Mouse (Mus musculus) liver, embryonic 14.5 days (tissue): ENCODE results near the gene Homer2. TPM values are rescaled to one million over a fixed set of nuclear protein-coding genes. Genes with fewer than 3 reads are reported as not detected.

Experiments
- ATAC-seq: fragments of 200-750 bp; cut with Nextera tagmentation; 2 replicates; pipeline ENCODE4 v1.8.0; 2017; ENCODE audit warnings: moderate number of reproducible peaks, mild to moderate bottlenecking, moderate library complexity; ENCODE audit not compliant: insufficient read depth
- DNase-seq, 3 experiments: peaks; one replicate each; pipeline ENCODE4 v3.0.0-alpha.2; 2012 to 2013; ENCODE audit warnings: low read depth in 3 of 3, low spot score in 3 of 3
- H3K27ac ChIP-seq: fragments of 300-500 bp; sonication (generic); 2 replicates; pipeline ENCODE4 v1.5.1; 2014; ENCODE audit warnings: moderate library complexity, mild to moderate bottlenecking, control low read depth, inconsistent platforms
- H3K27me3 ChIP-seq: fragments of 300-500 bp; sonication (generic); 2 replicates; pipeline ENCODE4 v1.6.1; 2014; ENCODE audit warnings: mild to moderate bottlenecking, low read length, moderate library complexity; ENCODE audit not compliant: control insufficient read depth, insufficient read depth
- H3K36me3 ChIP-seq: fragments of 300-500 bp; sonication (generic); replicated peaks from 2 replicates; pipeline ENCODE4 v1.6.1; 2014; ENCODE audit warnings: low read depth; ENCODE audit not compliant: control insufficient read depth, insufficient read depth
- H3K4me1 ChIP-seq, 2 experiments: fragments of 200-500 bp in 1 of 2; fragments of 300-500 bp in 1 of 2; sonication (generic) in 1 of 2; replicated peaks; 2 replicates each; pipeline ENCODE4 v1.6.1; 2012 to 2014; ENCODE audit warnings: antibody characterized with exemption in 1 of 2, inconsistent platforms in 1 of 2, low read length in 1 of 2; ENCODE audit not compliant: control insufficient read depth in 2 of 2, insufficient read depth in 2 of 2
- H3K4me2 ChIP-seq: fragments of 300-500 bp; sonication (generic); 2 replicates; pipeline ENCODE4 v1.6.1; 2014; ENCODE audit warnings: low read depth, mild to moderate bottlenecking, control low read depth, moderate library complexity
- H3K4me3 ChIP-seq, 2 experiments: fragments of 200-500 bp in 1 of 2; fragments of 300-500 bp in 1 of 2; sonication (generic) in 1 of 2; 2 replicates each; pipeline ENCODE4 v1.5.1; 2012 to 2014; ENCODE audit warnings: low read depth in 2 of 2, low read length in 2 of 2, mild to moderate bottlenecking in 2 of 2, control low read depth in 1 of 2, inconsistent platforms in 1 of 2, moderate library complexity in 1 of 2; ENCODE audit not compliant: insufficient read depth in 1 of 2
- H3K9ac ChIP-seq: fragments of 300-500 bp; sonication (generic); replicated peaks from 2 replicates; pipeline ENCODE4 v1.6.1; 2014; ENCODE audit warnings: mild to moderate bottlenecking, control low read depth, moderate library complexity
- H3K9me3 ChIP-seq: fragments of 300-500 bp; sonication (generic); 2 replicates; pipeline ENCODE4 v1.6.1; 2016; ENCODE audit warnings: low read length, mixed read lengths; ENCODE audit not compliant: control insufficient read depth
- CTCF ChIP-seq: IDR thresholded peaks from 2 replicates; pipeline ENCODE4 v1.5.1; 2016; ENCODE audit warnings: antibody characterized with exemption, low read depth, control low read depth
- EP300 ChIP-seq: IDR thresholded peaks from 2 replicates; pipeline ENCODE4 v1.6.1; 2016; ENCODE audit warnings: antibody characterized with exemption, low read depth
- WGBS: fragments of 180-500 bp; shearing (Covaris S2); extraction: QIAGEN DNeasy Blood & Tissue Kit; methylation state at CpG from one replicate; pipeline ENCODE4 v1.1.7; 2014; ENCODE audit not compliant: insufficient replicate concordance; 5-methylcytosine and 5-hydroxymethylcytosine counted together
- polyA plus RNA-seq, 2 experiments: library from polyadenylated mRNA; depleted of rRNA in 1 of 2; stranded (reverse) in 1 of 2; unstranded in 1 of 2; fragments of >200 nt; fragmentation: Nextera tagmentation in 1 of 2; extraction: Ambion mirVana in 1 of 2; gene quantifications; 2 replicates each; pipeline versions ENCODE4 v1.2.1 to v1.2.3; 2012 to 2014

Homer2 gene
- 1.4 and 2.6 TPM in 2 replicates for polyA plus RNA-seq (2012; rRNA removed)
- polyA plus RNA-seq (2014; fragmentation: Nextera tagmentation; extraction: Ambion mirVana): 2.8 and 2.9 TPM in 2 replicates

DNA sequence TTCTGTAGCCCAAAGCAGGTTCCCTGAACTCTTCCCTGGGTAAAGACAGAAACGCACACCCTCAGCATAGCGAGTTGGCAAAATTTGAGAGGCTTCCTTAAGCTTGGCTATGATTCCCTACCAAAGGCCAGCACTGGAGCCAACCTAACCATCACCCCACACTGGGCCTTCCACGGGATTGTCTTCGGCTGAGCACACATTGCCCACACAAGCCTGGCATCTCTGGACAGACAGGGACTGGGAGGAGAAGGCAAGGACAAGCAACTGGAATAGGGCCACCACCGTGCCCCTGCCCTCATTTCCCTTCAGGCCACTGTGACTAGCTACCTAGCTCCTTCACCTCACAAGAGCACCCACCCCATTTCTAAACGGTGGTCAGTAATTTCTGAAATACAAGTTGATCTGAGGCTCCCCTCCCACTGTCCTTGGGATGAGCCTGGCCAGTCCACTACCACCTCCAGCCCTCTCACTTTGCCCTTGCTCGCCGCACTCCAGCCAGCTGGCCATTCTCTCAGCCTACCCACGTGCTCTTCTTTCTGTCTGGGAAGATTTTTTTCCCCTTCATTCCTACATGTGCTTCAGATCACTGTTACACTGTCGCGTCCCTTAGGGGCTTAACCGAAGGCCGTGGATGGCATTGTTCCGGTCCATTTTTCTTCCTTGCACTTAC is at the start of gene Homer2:
Gene Homer2 (minus strand): TSS at position 57 of the 670 bp plus-strand sequence.
- H3K4me1 ChIP-seq: peaks cover 0 to 2% of the 10 kb centered on the region in 2 experiments; a peak in 1 of 4 replicates
- H3K9me3 ChIP-seq: no peaks in the 10 kb centered on the region
- WGBS: 72% methylated on average over 14 of the region's 14 CpGs
- no peak for ATAC-seq
- TF ChIP-seq CTCF (no peak), EP300 (no peak)
- H3K27ac ChIP-seq: no peak within 1 kb of the TSS
- H3K4me2 ChIP-seq: peak within 1 kb of the TSS; percentile 73
- peaks cover 48% of the 10 kb centered on the region for H3K27me3 ChIP-seq
- no peak for DNase-seq
- H3K9ac ChIP-seq: peak within 1 kb of the TSS; percentile 47
- no peaks in the 10 kb centered on the region for H3K36me3 ChIP-seq
- peak within 1 kb of the TSS; percentile 61 to 63 for H3K4me3 ChIP-seq

DNA sequence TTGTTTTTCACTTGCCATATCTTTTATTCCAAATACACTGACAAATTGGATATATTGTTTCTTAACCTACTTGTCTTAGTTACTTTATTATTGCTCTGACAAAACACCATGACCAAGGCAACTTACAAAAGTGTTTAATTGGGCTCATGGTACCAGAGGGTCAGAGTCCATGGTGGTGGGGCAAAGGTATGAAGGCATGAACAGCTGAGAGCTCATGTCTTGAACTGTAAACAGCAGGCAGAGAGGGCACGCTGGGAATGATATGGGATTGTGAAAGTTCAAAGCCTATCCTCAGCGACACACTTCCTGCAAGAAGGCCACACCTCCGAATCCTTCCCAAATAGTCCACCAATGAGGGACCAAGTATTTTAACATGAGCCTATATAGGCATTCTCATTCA is 40.6 kb upstream of the Homer2 start:
- H3K4me1 ChIP-seq: no peaks in the 10 kb centered on the region
- no peaks in the 10 kb centered on the region for H3K27me3 ChIP-seq
- H3K4me3 ChIP-seq: no peak overlapping the region
- H3K36me3 ChIP-seq: no peaks in the 10 kb centered on the region
- TF ChIP-seq EP300 (no peak), CTCF (no peak)
- no peak overlapping the region for H3K9ac ChIP-seq
- ATAC-seq: no peak
- WGBS: 57% methylated on average over 3 of the region's 3 CpGs
- no peak overlapping the region for H3K27ac ChIP-seq
- DNase-seq: no peak
- no peaks in the 10 kb centered on the region for H3K9me3 ChIP-seq
- no peak overlapping the region for H3K4me2 ChIP-seq

DNA sequence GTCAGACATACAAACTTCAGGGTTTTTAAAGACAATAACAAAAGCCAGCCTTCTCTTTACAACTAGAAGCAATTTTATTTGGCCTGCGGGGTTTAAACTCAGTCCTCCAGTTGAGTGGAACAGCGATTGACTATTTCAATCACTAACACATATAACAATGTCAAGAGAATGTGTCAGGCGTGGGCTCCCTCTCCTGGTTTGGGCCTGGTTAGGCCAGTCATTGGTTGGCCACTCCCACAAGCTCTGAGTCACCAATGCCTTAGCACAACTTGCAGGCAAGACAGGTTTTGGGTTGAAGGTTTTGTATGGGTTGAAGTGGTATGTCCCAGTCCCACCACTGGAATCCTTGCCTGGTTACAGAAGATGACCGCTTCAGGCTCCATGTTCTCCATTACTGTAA is 36.8 kb upstream of the Homer2 start:
- H3K27ac ChIP-seq: no peak overlapping the region
- H3K4me3 ChIP-seq: no peak overlapping the region
- peaks cover 0 to 6% of the 10 kb centered on the region in 2 experiments; a peak in 1 of 4 replicates for H3K4me1 ChIP-seq
- TF ChIP-seq EP300 (no peak), CTCF (peak; percentile 66)
- no peaks in the 10 kb centered on the region for H3K9me3 ChIP-seq
- no peaks in the 10 kb centered on the region for H3K36me3 ChIP-seq
- DNase-seq (peak in 2 of 3 experiments; percentile 6 to 37), ATAC-seq (no peak)
- 60% methylated on average over 4 of the region's 4 CpGs for WGBS
- H3K27me3 ChIP-seq: no peaks in the 10 kb centered on the region
- H3K4me2 ChIP-seq: no peak overlapping the region
- no peak overlapping the region for H3K9ac ChIP-seq

DNA sequence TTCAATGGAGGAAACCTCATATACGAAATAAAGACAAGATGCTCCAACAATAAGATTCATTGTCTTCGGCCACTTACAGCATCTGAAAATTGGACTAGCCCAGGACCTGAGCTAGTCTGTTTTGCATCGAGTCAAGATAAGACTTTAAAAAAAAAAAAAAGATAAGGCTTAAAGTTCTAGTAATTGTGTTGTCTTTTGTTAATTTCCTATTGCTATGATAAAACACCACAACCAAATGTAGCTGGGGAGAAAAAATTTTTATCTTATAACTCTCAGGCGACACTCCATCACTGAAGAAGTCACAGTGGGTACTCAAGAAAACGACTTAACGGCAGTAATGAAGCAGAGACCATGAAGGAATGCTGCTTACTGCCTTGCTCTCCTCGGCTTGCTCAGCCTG is 32.7 kb upstream of the Homer2 start:
- Histone ChIP-seq H3K27me3 (no peaks in the 10 kb centered on the region), H3K4me2 (no peak overlapping the region; the same call in 1 of the 2 replicates), H3K36me3 (no peaks in the 10 kb centered on the region), H3K9me3 (no peaks in the 10 kb centered on the region), H3K27ac (no peak overlapping the region), H3K4me3 (no peak overlapping the region), H3K9ac (no peak overlapping the region), H3K4me1 (peaks cover 0 to 9% of the 10 kb centered on the region in 2 experiments; a peak in 1 of 4 replicates)
- TF ChIP-seq CTCF: no peak
- DNase-seq (no peak), ATAC-seq (no peak)
- 44% methylated on average over 7 of the region's 7 CpGs for WGBS

DNA sequence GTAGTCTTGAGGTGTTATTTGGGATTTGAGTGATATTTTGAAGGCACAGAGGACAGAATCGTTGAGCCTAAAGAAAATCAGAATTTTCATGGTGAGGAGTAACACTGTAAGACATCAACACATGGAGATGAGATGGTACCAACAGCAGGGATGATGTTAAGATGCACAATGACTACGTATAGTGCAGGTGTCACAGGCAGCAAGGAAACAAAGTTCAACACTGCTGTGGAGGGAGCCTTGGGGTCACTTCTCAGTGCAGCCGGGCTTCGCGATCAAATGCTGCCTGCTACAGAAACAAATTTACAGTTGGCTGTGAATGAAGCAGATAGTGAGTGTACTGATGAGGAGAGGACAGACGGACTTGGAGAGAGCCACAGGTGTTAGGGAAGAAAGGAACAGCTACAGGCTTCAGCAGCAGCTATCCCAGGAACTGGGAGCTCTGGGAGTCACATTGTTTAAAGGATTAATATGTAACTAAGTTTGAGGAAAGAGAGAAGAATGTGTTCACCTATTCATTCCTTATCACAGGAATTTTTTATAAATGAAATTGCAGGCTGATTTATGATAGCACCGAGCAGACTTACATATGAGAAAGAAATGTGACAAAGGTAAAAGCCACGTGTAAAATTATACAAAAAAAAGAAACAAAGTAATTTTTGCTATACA is 31.5 kb upstream of the Homer2 start:
- H3K27ac ChIP-seq: no peak overlapping the region
- H3K27me3 ChIP-seq: no peaks in the 10 kb centered on the region
- no peak overlapping the region for H3K4me2 ChIP-seq
- ATAC-seq (no peak), DNase-seq (no peak)
- H3K4me3 ChIP-seq: no peak overlapping the region
- WGBS: 60% methylated on average over 8 of the region's 8 CpGs
- no peaks in the 10 kb centered on the region for H3K36me3 ChIP-seq
- peaks cover 0 to 9% of the 10 kb centered on the region in 2 experiments; a peak in 1 of 4 replicates for H3K4me1 ChIP-seq
- H3K9ac ChIP-seq: no peak overlapping the region
- H3K9me3 ChIP-seq: no peaks in the 10 kb centered on the region
- TF ChIP-seq CTCF (no peak), EP300 (no peak)
